Mouse (Mus musculus) urinary bladder, postnatal 10 days (tissue): ENCODE data around the gene Arhgap24.

Experiments used
- DNase-seq: peaks from one replicate; pipeline ENCODE4 v3.0.0; 2022; ENCODE audit warnings: low spot score

Arhgap24 gene

GRCm38 (mm10) chr5:102502333-102502732, 21.1 kb downstream of the Arhgap24 start:
- DNase-seq: no peak

- DNase-seq: no peak
These were observed 21.9 kb downstream of the Arhgap24 start for GRCm38 (mm10) chr5:102503066-102503465.

GRCm38 (mm10) chr5:102503868-102504267, 22.7 kb downstream of the Arhgap24 start:
- no peak for DNase-seq

GRCm38 (mm10) chr5:102504557-102504956, 23.4 kb downstream of the Arhgap24 start:
- no peak for DNase-seq

GRCm38 (mm10) chr5:102508162-102508561, 27.0 kb downstream of the Arhgap24 start:
- no peak for DNase-seq

GRCm38 (mm10) chr5:102509381-102509780, 28.2 kb downstream of the Arhgap24 start:
- DNase-seq: no peak

GRCm38 (mm10) chr5:102511651-102512050, 30.5 kb downstream of the Arhgap24 start:
- no peak for DNase-seq

GRCm38 (mm10) chr5:102515496-102515895, 34.3 kb downstream of the Arhgap24 start:
- no peak for DNase-seq

- no peak for DNase-seq
These were observed 39.3 kb downstream of the Arhgap24 start for GRCm38 (mm10) chr5:102520506-102520905.

GRCm38 (mm10) chr5:102535311-102535710, 54.1 kb downstream of the Arhgap24 start:
- no peak for DNase-seq

- DNase-seq: no peak
These were observed 56.6 kb downstream of the Arhgap24 start for GRCm38 (mm10) chr5:102537819-102538218.

GRCm38 (mm10) chr5:102546296-102546695, 65.1 kb downstream of the Arhgap24 start:
- DNase-seq: no peak

- no peak for DNase-seq
These were observed 66.6 kb downstream of the Arhgap24 start for GRCm38 (mm10) chr5:102547786-102548185.

GRCm38 (mm10) chr5:102548382-102548781, 67.2 kb downstream of the Arhgap24 start:
- DNase-seq: no peak

- DNase-seq: no peak
These were observed 69.0 kb downstream of the Arhgap24 start for GRCm38 (mm10) chr5:102550211-102550610.

- no peak for DNase-seq
These were observed 69.9 kb downstream of the Arhgap24 start for GRCm38 (mm10) chr5:102550870-102551637.

- DNase-seq: no peak
These were observed 71.3 kb downstream of the Arhgap24 start for GRCm38 (mm10) chr5:102552533-102552932.

- DNase-seq: no peak
These were observed 74.8 kb downstream of the Arhgap24 start for GRCm38 (mm10) chr5:102555958-102556357.

- DNase-seq: no peak
These were observed 79.1 kb downstream of the Arhgap24 start for GRCm38 (mm10) chr5:102560270-102560669.

- DNase-seq: no peak
These were observed 82.8 kb downstream of the Arhgap24 start for GRCm38 (mm10) chr5:102563971-102564370.

- no peak for DNase-seq
These were observed 87.6 kb downstream of the Arhgap24 start for GRCm38 (mm10) chr5:102568764-102569163.

GRCm38 (mm10) chr5:102571445-102571844, 90.3 kb downstream of the Arhgap24 start:
- DNase-seq: no peak

GRCm38 (mm10) chr5:102576750-102577149, 95.6 kb downstream of the Arhgap24 start:
- no peak for DNase-seq

GRCm38 (mm10) chr5:102577729-102578128, 96.5 kb downstream of the Arhgap24 start:
- no peak for DNase-seq
